Mouse (Mus musculus): ENCODE results near the gene Pax6. TPM values are rescaled to one million over a fixed set of nuclear protein-coding genes. Genes with fewer than 3 reads are reported as not detected.

Pax6 gene
- polyA plus RNA-seq, 1 experiment from 2014 or later = 1.8 TPM

- H3K9ac ChIP-seq (ENCODE audit: low read depth, low read length) = no peak overlapping the region
- no peak overlapping the region for H3K4me2 ChIP-seq (ENCODE audit: low read depth, low read length)
- H3K27me3 ChIP-seq (replicated peaks; ENCODE audit: control insufficient read depth, insufficient read depth, low read length) = peaks cover 97% of the 10 kb centered on the region
- no peak overlapping the region for H3K27ac ChIP-seq (replicated peaks; ENCODE audit: low read depth, low read length)
- H3K4me3 ChIP-seq (ENCODE audit: low read depth, low read length) = no peak overlapping the region
- peaks cover 3% of the 10 kb centered on the region; the same call in 1 of the 2 replicates for H3K4me1 ChIP-seq (ENCODE audit: control insufficient read depth, insufficient read depth, low read length)
- no peaks in the 10 kb centered on the region for H3K36me3 ChIP-seq (ENCODE audit: control insufficient read depth, insufficient read depth, low read length)
- H3K9me3 ChIP-seq (ENCODE audit: control insufficient read depth, low read length) = no peaks in the 10 kb centered on the region
- ATAC-seq (ENCODE audit: low read depth) = no peak
- DNase-seq (ENCODE audit: low spot score) = no peak
- WGBS = 4% methylated on average over 16 of the region's 16 CpGs
Measured at GRCm38 (mm10) chr2:105662121-105662520, 6.6 kb upstream of the Pax6 start.

- ATAC-seq (ENCODE audit: low read depth) = no peak
- 5% methylated on average over 7 of the region's 7 CpGs for WGBS
- H3K4me3 ChIP-seq (ENCODE audit: low read depth, low read length) = no peak overlapping the region
Measured at GRCm38 (mm10) chr2:105662606-105663005, 6.1 kb upstream of the Pax6 start.

GRCm38 (mm10) chr2:105663101-105663511, 5.6 kb upstream of the Pax6 start:
- no peak for DNase-seq (ENCODE audit: low spot score)
- H3K9me3 ChIP-seq (ENCODE audit: control insufficient read depth, low read length) = no peaks in the 10 kb centered on the region
- H3K27ac ChIP-seq (replicated peaks; ENCODE audit: low read depth, low read length) = no peak overlapping the region
- H3K9ac ChIP-seq (ENCODE audit: low read depth, low read length) = no peak overlapping the region
- no peak overlapping the region for H3K4me3 ChIP-seq (ENCODE audit: low read depth, low read length)
- 3% methylated on average over 10 of the region's 10 CpGs for WGBS
- H3K27me3 ChIP-seq (replicated peaks; ENCODE audit: control insufficient read depth, insufficient read depth, low read length) = peaks cover 98% of the 10 kb centered on the region
- H3K36me3 ChIP-seq (ENCODE audit: control insufficient read depth, insufficient read depth, low read length) = no peaks in the 10 kb centered on the region
- no peak overlapping the region for H3K4me2 ChIP-seq (ENCODE audit: low read depth, low read length)
- ATAC-seq (ENCODE audit: low read depth) = no peak
- H3K4me1 ChIP-seq (ENCODE audit: control insufficient read depth, insufficient read depth, low read length) = peaks cover 3% of the 10 kb centered on the region; the same call in 1 of the 2 replicates

More at GRCm38 (mm10) chr2:105662606-105663005, 6.1 kb upstream of the Pax6 start:
- H3K27ac ChIP-seq (replicated peaks; ENCODE audit: low read depth, low read length) = no peak overlapping the region
- no peak overlapping the region for H3K9ac ChIP-seq (ENCODE audit: low read depth, low read length)
- no peak for DNase-seq (ENCODE audit: low spot score)
- H3K9me3 ChIP-seq (ENCODE audit: control insufficient read depth, low read length) = no peaks in the 10 kb centered on the region
- H3K4me2 ChIP-seq (ENCODE audit: low read depth, low read length) = no peak overlapping the region
- peaks cover 3% of the 10 kb centered on the region; the same call in 1 of the 2 replicates for H3K4me1 ChIP-seq (ENCODE audit: control insufficient read depth, insufficient read depth, low read length)
- H3K36me3 ChIP-seq (ENCODE audit: control insufficient read depth, insufficient read depth, low read length) = no peaks in the 10 kb centered on the region
- H3K27me3 ChIP-seq (replicated peaks; ENCODE audit: control insufficient read depth, insufficient read depth, low read length) = peaks cover 97% of the 10 kb centered on the region

- H3K36me3 ChIP-seq (ENCODE audit: control insufficient read depth, insufficient read depth, low read length) = no peaks in the 10 kb centered on the region
- DNase-seq (ENCODE audit: low spot score) (no peak), ATAC-seq (ENCODE audit: low read depth) (no peak)
- no peak overlapping the region for H3K9ac ChIP-seq (ENCODE audit: low read depth, low read length)
- H3K4me1 ChIP-seq (ENCODE audit: control insufficient read depth, insufficient read depth, low read length) = peaks cover 6% of the 10 kb centered on the region; the same call in 1 of the 2 replicates
- no peak overlapping the region for H3K4me3 ChIP-seq (ENCODE audit: low read depth, low read length)
- H3K27me3 ChIP-seq (replicated peaks; ENCODE audit: control insufficient read depth, insufficient read depth, low read length) = peaks cover 98% of the 10 kb centered on the region
- H3K4me2 ChIP-seq (ENCODE audit: low read depth, low read length) = no peak overlapping the region
- WGBS = 7% methylated on average over 5 of the region's 5 CpGs
- no peak overlapping the region for H3K27ac ChIP-seq (replicated peaks; ENCODE audit: low read depth, low read length)
- H3K9me3 ChIP-seq (ENCODE audit: control insufficient read depth, low read length) = no peaks in the 10 kb centered on the region
Measured at GRCm38 (mm10) chr2:105664996-105665395, 3.7 kb upstream of the Pax6 start.

GRCm38 (mm10) chr2:105665491-105666250, 3.0 kb upstream of the Pax6 start:
- no peak for ATAC-seq (ENCODE audit: low read depth)
- Histone ChIP-seq H3K27me3 (replicated peaks; ENCODE audit: control insufficient read depth, insufficient read depth, low read length) (peaks cover 99% of the 10 kb centered on the region), H3K9ac (ENCODE audit: low read depth, low read length) (no peak overlapping the region), H3K4me3 (ENCODE audit: low read depth, low read length) (no peak overlapping the region), H3K4me1 (ENCODE audit: control insufficient read depth, insufficient read depth, low read length) (0 out of 2 replicates have a peak, but pooled peaks cover 5% of the 10 kb centered on the region), H3K36me3 (ENCODE audit: control insufficient read depth, insufficient read depth, low read length) (no peaks in the 10 kb centered on the region), H3K4me2 (ENCODE audit: low read depth, low read length) (no peak overlapping the region), H3K9me3 (ENCODE audit: control insufficient read depth, low read length) (no peaks in the 10 kb centered on the region), H3K27ac (replicated peaks; ENCODE audit: low read depth, low read length) (no peak overlapping the region)
- WGBS = 9% methylated on average over 5 of the region's 5 CpGs
- DNase-seq (ENCODE audit: low spot score) = no peak

GRCm38 (mm10) chr2:105666331-105666730, 2.4 kb upstream of the Pax6 start:
- Histone ChIP-seq H3K4me1 (ENCODE audit: control insufficient read depth, insufficient read depth, low read length) (0 out of 2 replicates have a peak, but pooled peaks cover 5% of the 10 kb centered on the region), H3K4me3 (ENCODE audit: low read depth, low read length) (no peak overlapping the region), H3K27ac (replicated peaks; ENCODE audit: low read depth, low read length) (no peak overlapping the region), H3K4me2 (ENCODE audit: low read depth, low read length) (no peak overlapping the region), H3K36me3 (ENCODE audit: control insufficient read depth, insufficient read depth, low read length) (no peaks in the 10 kb centered on the region), H3K9me3 (ENCODE audit: control insufficient read depth, low read length) (no peaks in the 10 kb centered on the region), H3K27me3 (replicated peaks; ENCODE audit: control insufficient read depth, insufficient read depth, low read length) (peaks cover 100% of the 10 kb centered on the region), H3K9ac (ENCODE audit: low read depth, low read length) (no peak overlapping the region)
- ATAC-seq (ENCODE audit: low read depth) = no peak
- WGBS = 3% methylated on average over 6 of the region's 6 CpGs
- no peak for DNase-seq (ENCODE audit: low spot score)

GRCm38 (mm10) chr2:105666763-105667625, 1.7 kb upstream of the Pax6 start:
- Histone ChIP-seq H3K27me3 (replicated peaks; ENCODE audit: control insufficient read depth, insufficient read depth, low read length) (peaks cover 100% of the 10 kb centered on the region), H3K4me2 (ENCODE audit: low read depth, low read length) (no peak overlapping the region), H3K27ac (replicated peaks; ENCODE audit: low read depth, low read length) (no peak overlapping the region), H3K4me3 (ENCODE audit: low read depth, low read length) (no peak overlapping the region; the same call in 1 of the 2 replicates), H3K9me3 (ENCODE audit: control insufficient read depth, low read length) (no peaks in the 10 kb centered on the region), H3K36me3 (ENCODE audit: control insufficient read depth, insufficient read depth, low read length) (no peaks in the 10 kb centered on the region), H3K4me1 (ENCODE audit: control insufficient read depth, insufficient read depth, low read length) (0 out of 2 replicates have a peak, but pooled peaks cover 5% of the 10 kb centered on the region), H3K9ac (ENCODE audit: low read depth, low read length) (no peak overlapping the region)
- WGBS = 2% methylated on average over 40 of the region's 41 CpGs
- ATAC-seq (ENCODE audit: low read depth) = peak; percentile 10; the same call in 1 of the 2 replicates
- DNase-seq (ENCODE audit: low spot score) = no peak

- 0% methylated on average over 10 of the region's 11 CpGs for WGBS
- H3K27me3 ChIP-seq (replicated peaks; ENCODE audit: control insufficient read depth, insufficient read depth, low read length) = peaks cover 100% of the 10 kb centered on the region
- no peak overlapping the region for H3K9ac ChIP-seq (ENCODE audit: low read depth, low read length)
- no peak overlapping the region for H3K27ac ChIP-seq (replicated peaks; ENCODE audit: low read depth, low read length)
- DNase-seq (ENCODE audit: low spot score) (no peak), ATAC-seq (ENCODE audit: low read depth) (peak; percentile 27; the same call in 1 of the 2 replicates)
- 0 out of 2 replicates have a peak, but pooled peaks cover 5% of the 10 kb centered on the region for H3K4me1 ChIP-seq (ENCODE audit: control insufficient read depth, insufficient read depth, low read length)
- no peaks in the 10 kb centered on the region for H3K36me3 ChIP-seq (ENCODE audit: control insufficient read depth, insufficient read depth, low read length)
- H3K4me3 ChIP-seq (ENCODE audit: low read depth, low read length) = no peak overlapping the region; the same call in 1 of the 2 replicates
- H3K9me3 ChIP-seq (ENCODE audit: control insufficient read depth, low read length) = no peaks in the 10 kb centered on the region
- peak overlapping the region; percentile 40; the same call in 1 of the 2 replicates for H3K4me2 ChIP-seq (ENCODE audit: low read depth, low read length)
Measured at GRCm38 (mm10) chr2:105667626-105667950, 1.1 kb upstream of the Pax6 start.

Measured in embryonic facial prominence, embryonic 14.5 days (tissue).